Mouse (Mus musculus) heart, adult 2 months (tissue): ENCODE data around the gene Bach2. TPM values are rescaled to one million over a fixed set of nuclear protein-coding genes. Genes with fewer than 3 reads are reported as not detected.

Source experiments
- DNase-seq, 2 experiments: peaks; one replicate each; pipeline ENCODE4 v3.0.0; 2021
- H3K27ac ChIP-seq: fragments of 200-600 bp; 2 replicates; pipeline ENCODE4 v1.8.1; 2022
- H3K27me3 ChIP-seq: fragments of 200-500 bp; 2 replicates; pipeline ENCODE4 v1.6.1; 2012; ENCODE audit warnings: mild to moderate bottlenecking, low read length, inconsistent platforms, mixed read lengths; ENCODE audit not compliant: control insufficient read depth, insufficient read depth
- H3K36me3 ChIP-seq: fragments of 200-500 bp; 2 replicates; pipeline ENCODE4 v1.6.1; 2012; ENCODE audit warnings: low read length, inconsistent platforms; ENCODE audit not compliant: control insufficient read depth, insufficient read depth
- H3K4me1 ChIP-seq: fragments of 200-500 bp; 2 replicates; pipeline ENCODE4 v1.6.1; 2011; ENCODE audit warnings: low read length; ENCODE audit not compliant: control insufficient read depth, insufficient read depth
- H3K4me3 ChIP-seq: fragments of 200-600 bp; 2 replicates; pipeline ENCODE4 v1.8.1; 2022
- H3K79me2 ChIP-seq: fragments of 200-500 bp; replicated peaks from 2 replicates; pipeline ENCODE4 v1.6.1; 2012; ENCODE audit warnings: mild to moderate bottlenecking, inconsistent platforms, low read length, moderate library complexity, mixed read lengths; ENCODE audit not compliant: control insufficient read depth, insufficient read depth
- H3K9ac ChIP-seq: fragments of 200-500 bp; 2 replicates; pipeline ENCODE4 v1.6.1; 2012; ENCODE audit warnings: low read depth, mild to moderate bottlenecking, control low read depth, inconsistent platforms, low read length, mixed read lengths
- CTCF ChIP-seq: fragments of 200-600 bp; IDR thresholded peaks from 2 replicates; pipeline ENCODE4 v1.8.1; 2022; ENCODE audit warnings: antibody characterized with exemption, mild to moderate bottlenecking, moderate library complexity
- EP300 ChIP-seq: fragments of 200-500 bp; IDR thresholded peaks from 2 replicates; pipeline ENCODE4 v1.6.1; 2011; ENCODE audit warnings: low read depth, low read length, control low read depth; ENCODE audit not compliant: insufficient read depth
- POLR2A ChIP-seq: fragments of 200-500 bp; IDR thresholded peaks from 2 replicates; pipeline ENCODE4 v1.6.1; 2011; ENCODE audit warnings: mild to moderate bottlenecking, low read depth, low read length, control low read depth; ENCODE audit not compliant: insufficient read depth
- WGBS: fragments of 180-500 bp; shearing (Covaris S2); methylation state at CpG from one replicate; pipeline ENCODE4 v1.1.7; 2018; 5-methylcytosine and 5-hydroxymethylcytosine counted together
- intact Hi-C: fragments of 180-260 bp; cut with DNase I; formaldehyde crosslinking; loops from one replicate; pipeline ENCODE4 v1.15.1; 2025
- polyA plus RNA-seq: library from polyadenylated mRNA; depleted of rRNA; stranded (reverse); fragments of >200 nt; gene quantifications from 2 replicates; pipeline ENCODE4 v1.2.3, GENCODE M21; 2012
- total RNA-seq, 2 experiments: library from RNA; stranded (reverse); gene quantifications; 2 replicates each; pipeline ENCODE4 v1.2.3; 2021

Gene Bach2
- total and polyA plus RNA-seq, 3 experiments = 2.4 to 4.2 (median 3.9) TPM

DNA sequence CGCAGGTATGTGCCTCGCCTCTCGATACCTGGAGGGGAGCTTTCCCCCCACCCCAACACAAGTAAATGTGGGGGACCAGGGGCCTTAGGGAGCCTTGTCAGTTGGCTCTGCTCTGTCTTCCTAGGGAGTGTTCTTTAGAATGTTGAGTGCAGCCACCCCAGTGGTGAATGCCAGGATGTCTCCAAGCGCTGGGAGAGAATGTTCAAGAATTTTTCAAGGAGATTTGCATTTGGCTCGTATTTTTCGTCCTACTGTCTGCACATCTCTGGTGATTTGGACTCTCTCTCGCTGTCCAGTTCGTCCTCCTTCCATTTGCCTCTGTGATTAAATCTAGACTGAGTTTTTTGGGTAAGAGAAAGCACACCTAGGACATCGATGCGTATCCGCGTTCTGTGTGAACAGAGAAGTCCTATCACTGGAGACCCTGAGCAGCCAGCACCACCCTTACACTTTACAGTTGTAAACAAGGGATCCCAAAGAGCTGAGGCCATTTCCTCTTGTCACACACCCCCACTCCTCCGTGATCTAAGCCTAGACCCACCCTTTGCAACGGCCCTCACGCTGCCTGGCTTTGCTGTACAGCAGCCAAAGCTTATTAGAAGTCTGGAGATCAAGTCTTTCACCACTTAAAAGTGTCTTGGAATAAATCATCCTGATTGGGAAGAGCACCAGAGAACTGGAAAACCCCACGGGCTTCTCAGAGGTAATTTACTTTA lies 143.2 kb downstream of the Bach2 start:
- Histone ChIP-seq H3K79me2 (no peaks in the 10 kb centered on the region), H3K9ac (no peak overlapping the region), H3K4me1 (peaks cover 8% of the 10 kb centered on the region), H3K4me3 (no peak overlapping the region), H3K36me3 (no peaks in the 10 kb centered on the region), H3K27me3 (no peaks in the 10 kb centered on the region), H3K27ac (no peak overlapping the region)
- TF ChIP-seq POLR2A = no peak
- TF ChIP-seq EP300 = no peak
- WGBS = 64% methylated on average over 16 of the region's 16 CpGs
- intact Hi-C loops = loop anchor here (10.0 kb wide), 1 partner anchor 153 kb away; no protein-coding TSS in a partner anchor
- DNase-seq = no peak

DNA sequence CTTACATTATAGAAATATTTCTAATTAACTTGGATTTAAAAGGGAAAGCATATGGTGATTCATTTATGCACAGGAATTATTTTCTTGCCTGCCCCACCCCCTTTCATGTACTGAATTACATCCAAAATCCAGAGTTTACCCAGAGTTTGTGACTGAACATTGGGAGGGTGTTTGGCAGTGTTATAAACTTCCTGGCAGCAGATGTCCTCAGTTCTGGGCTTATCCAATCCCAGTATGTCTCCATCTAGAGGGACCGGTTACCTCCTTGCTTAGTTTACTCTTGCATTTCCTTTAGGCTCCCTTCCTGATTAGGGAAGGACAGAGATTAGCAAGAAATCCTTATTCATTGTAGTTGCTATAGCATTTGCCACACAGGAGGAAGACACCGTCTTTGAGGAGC lies 146.5 kb downstream of the Bach2 start:
- TF ChIP-seq POLR2A = no peak
- no peak for TF ChIP-seq EP300
- no peak for TF ChIP-seq CTCF
- no peak for DNase-seq
- intact Hi-C loops = loop anchor here (5.0 to 10.0 kb wide), 3 partner anchors 48 to 150 kb away; no protein-coding TSS in a partner anchor
- H3K27me3 ChIP-seq = no peaks in the 10 kb centered on the region
- peaks cover 5% of the 10 kb centered on the region for H3K36me3 ChIP-seq
- 50% methylated on average over 2 of the region's 2 CpGs for WGBS
- no peak overlapping the region for H3K9ac ChIP-seq
- H3K79me2 ChIP-seq = no peaks in the 10 kb centered on the region
- peaks cover 21% of the 10 kb centered on the region for H3K4me1 ChIP-seq
- no peak overlapping the region for H3K27ac ChIP-seq
- H3K4me3 ChIP-seq = no peak overlapping the region

DNA sequence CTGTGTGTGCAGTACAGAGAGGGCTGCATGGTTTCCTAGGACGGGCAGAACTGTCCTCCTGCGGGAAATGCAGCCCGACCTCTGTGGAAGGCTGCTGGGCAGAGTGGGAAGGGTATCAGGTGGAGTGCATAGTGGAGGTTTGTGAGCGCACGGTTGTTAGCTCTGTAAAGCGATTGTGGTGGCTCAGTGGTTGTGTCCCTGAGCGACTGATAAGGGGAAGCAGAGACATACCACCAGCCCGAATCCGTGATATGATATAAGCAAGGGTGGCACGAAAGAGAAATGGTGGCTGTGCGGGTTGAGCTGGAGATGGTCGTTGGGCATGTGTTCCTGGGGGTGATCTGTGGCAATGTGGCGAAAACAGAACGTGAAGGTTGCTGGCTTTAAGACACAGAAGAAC lies 147.0 kb downstream of the Bach2 start:
- Histone ChIP-seq H3K9ac (no peak overlapping the region), H3K79me2 (no peaks in the 10 kb centered on the region), H3K4me3 (no peak overlapping the region), H3K27ac (no peak overlapping the region), H3K4me1 (peaks cover 22% of the 10 kb centered on the region), H3K27me3 (no peaks in the 10 kb centered on the region), H3K36me3 (peaks cover 5% of the 10 kb centered on the region)
- DNase-seq = no peak
- 96% methylated on average over 14 of the region's 14 CpGs for WGBS
- TF ChIP-seq CTCF (no peak), EP300 (no peak), POLR2A (no peak)
- intact Hi-C loops = loop anchor here (2.0 to 10.0 kb wide), 5 partner anchors 27 to 149 kb away; no protein-coding TSS in a partner anchor

DNA sequence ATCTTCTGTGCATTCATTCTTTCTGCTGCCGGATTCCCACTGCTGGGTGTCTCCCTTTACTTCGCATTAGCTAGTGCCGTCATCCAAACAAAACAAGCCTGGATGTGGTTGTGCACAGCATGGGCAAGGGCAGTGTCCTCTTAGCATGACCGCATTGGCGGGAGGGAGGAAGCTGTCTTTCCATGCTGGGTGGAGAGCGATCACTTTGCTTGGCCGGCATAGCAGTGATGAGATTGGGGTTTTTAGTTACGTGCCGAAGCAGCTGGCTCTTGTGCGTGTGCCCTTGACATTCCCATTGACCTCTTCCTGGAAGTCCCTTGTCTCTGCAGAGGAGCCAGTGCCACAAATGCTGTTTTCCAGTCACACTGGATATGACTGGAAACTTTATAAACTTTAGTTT lies 147.7 kb downstream of the Bach2 start:
- peak; percentile 28 to 32 for DNase-seq
- WGBS = 26% methylated on average over 10 of the region's 10 CpGs
- intact Hi-C loops = loop anchor here (2.0 to 10.0 kb wide), 5 partner anchors 28 to 148 kb away; no protein-coding TSS in a partner anchor

DNA sequence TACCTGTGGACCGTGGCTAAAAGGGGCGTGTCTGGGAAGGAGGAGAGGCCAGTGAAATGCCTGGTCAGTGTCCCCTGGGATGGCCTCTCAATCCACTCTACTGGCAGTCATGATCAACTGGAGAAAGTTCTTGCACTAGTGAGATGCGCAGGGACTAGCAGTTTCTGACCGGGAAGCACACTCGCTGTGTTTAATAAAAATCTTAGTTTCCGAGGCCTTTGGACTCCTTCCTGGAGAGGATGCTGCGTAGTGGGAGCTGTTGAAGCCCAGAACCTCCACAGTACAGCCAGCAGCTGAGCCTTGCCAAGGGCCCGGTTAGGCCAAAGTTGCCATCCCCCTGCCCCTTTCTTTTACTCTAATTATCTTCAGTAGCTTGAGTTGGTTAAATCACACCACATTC lies 148.3 kb downstream of the Bach2 start:
- Histone ChIP-seq H3K27ac (peak overlapping the region; percentile 66), H3K4me3 (no peak overlapping the region), H3K9ac (no peak overlapping the region), H3K79me2 (no peaks in the 10 kb centered on the region), H3K27me3 (no peaks in the 10 kb centered on the region), H3K4me1 (peaks cover 23% of the 10 kb centered on the region), H3K36me3 (peaks cover 5% of the 10 kb centered on the region)
- DNase-seq = peak; percentile 30 to 33
- intact Hi-C loops = loop anchor here (1.0 to 10.0 kb wide), 6 partner anchors 28 to 148 kb away; no protein-coding TSS in a partner anchor
- TF ChIP-seq CTCF = no peak
- TF ChIP-seq POLR2A = no peak
- no peak for TF ChIP-seq EP300
- 52% methylated on average over 8 of the region's 8 CpGs for WGBS

More for the DNA sequence above, 147.7 kb downstream of the Bach2 start:
- H3K9ac ChIP-seq = no peak overlapping the region
- peak overlapping the region; percentile 66 for H3K27ac ChIP-seq
- peaks cover 24% of the 10 kb centered on the region for H3K4me1 ChIP-seq
- H3K79me2 ChIP-seq = no peaks in the 10 kb centered on the region
- no peak overlapping the region for H3K4me3 ChIP-seq
- H3K27me3 ChIP-seq = no peaks in the 10 kb centered on the region
- TF ChIP-seq CTCF (no peak), POLR2A (no peak), EP300 (no peak)
- peaks cover 5% of the 10 kb centered on the region for H3K36me3 ChIP-seq
